Mouse (Mus musculus) bone marrow macrophage, adult 2 months (primary cell): ENCODE results near the gene Zfp369. TPM values are rescaled to one million over a fixed set of nuclear protein-coding genes. Genes with fewer than 3 reads are reported as not detected.
A peak's percentile ranks its signal among the peaks of the same experiment; 100 is the strongest.

Source experiments
- H3K27ac ChIP-seq: 2 replicates; pipeline ENCODE4 v1.5.1; 2012; ENCODE audit warnings: low read depth, low read length; ENCODE audit not compliant: insufficient read depth
- H3K4me1 ChIP-seq: 2 replicates; pipeline ENCODE4 v1.6.1; 2012; ENCODE audit warnings: low read length; ENCODE audit not compliant: control insufficient read depth, insufficient read depth
- H3K4me3 ChIP-seq: 2 replicates; pipeline ENCODE4 v1.5.1; 2012; ENCODE audit warnings: mild to moderate bottlenecking, low read length, moderate library complexity; ENCODE audit not compliant: insufficient read depth
- CTCF ChIP-seq: IDR thresholded peaks from 2 replicates; pipeline ENCODE4 v1.5.1; 2012; ENCODE audit warnings: low read depth, mild to moderate bottlenecking, low read length, moderate library complexity
- POLR2A ChIP-seq: IDR thresholded peaks from 2 replicates; pipeline ENCODE4 v1.6.1; 2012; ENCODE audit warnings: mild to moderate bottlenecking, low read depth, low read length, borderline replicate concordance
- polyA plus RNA-seq: library from polyadenylated mRNA; stranded (reverse); fragments of >200 nt; gene quantifications from 2 replicates; pipeline ENCODE4 v1.2.4, GENCODE M21; 2012; ENCODE audit not compliant: missing spikeins, insufficient read depth, insufficient read length

Zfp369 gene
- polyA plus RNA-seq, result 21.1 and 22.2 TPM in 2 replicates

DNA sequence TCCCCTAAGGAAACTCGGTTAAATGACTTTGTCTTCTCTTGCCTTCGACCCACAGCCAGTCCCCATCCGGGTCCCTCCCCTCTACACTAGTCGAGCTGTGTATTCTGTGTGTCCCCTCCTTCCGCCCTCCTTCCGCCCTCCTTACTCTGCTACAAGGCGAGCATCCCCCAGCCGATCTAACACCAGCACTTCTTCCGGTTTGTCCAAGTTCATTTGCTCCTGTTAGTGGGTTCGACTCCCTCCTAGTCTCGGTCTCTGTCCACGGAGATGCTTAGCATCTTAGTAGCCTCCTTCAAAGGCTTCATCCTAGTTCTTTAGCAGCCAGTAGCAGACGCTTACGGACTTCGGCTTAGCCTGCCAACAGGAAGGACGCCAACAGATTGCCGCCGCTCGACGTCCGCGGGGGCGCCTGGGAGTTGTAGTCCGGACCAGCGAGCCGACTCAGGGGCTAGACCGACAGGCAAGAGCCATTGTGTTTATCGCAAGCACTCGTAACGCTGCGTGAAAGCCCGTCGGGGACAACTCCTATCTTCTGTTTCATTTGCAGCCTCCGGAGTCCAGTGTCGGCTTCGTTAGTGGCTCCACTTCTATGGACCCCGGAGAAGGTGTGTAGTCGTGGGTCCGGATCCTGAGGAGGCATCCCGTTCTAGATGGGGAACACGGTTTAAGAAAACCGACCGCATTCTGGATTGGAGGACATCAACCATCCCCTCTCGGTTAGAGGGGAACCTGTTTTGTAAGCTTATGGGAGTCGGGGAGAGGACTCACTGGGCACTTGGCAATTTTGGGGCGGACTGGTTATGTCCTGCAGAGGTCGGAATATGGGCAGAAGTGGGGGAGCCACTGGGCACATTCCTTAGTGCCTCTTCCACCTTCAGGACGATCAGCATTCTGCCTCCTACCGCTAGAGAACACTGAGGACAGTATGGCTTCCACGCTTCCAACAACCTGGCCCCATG lies at the start of gene Zfp369:
Zfp369 (plus strand) TSS at position 432 of the 959 bp plus-strand sequence.
- Histone ChIP-seq H3K4me1 (peaks cover 10% of the 10 kb centered on the region), H3K4me3 (peak within 1 kb of the TSS; percentile 88), H3K27ac (peak within 1 kb of the TSS; percentile 83)
- TF ChIP-seq CTCF, result no peak
- TF ChIP-seq POLR2A, result no peak

DNA sequence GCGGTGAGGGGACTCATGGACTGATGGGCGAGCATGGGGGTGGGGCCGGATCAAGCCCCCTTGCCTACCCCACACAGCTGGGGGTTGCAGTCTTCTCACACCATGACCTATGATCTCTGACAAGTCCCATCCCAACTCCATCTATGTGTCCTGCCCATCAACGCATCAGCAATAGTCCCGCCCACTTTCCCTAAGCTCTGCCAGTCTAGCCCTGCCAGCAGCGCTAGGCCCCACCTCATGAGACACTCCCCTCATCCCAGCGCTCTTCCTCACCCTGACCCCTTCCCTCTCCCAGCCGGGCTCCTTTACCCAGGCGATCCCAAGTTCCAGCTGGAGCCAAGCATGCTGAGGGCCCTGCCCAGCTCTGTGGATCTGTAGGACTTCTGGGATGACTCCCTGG lies 41.4 kb upstream of the Zfp369 start:
- no peak for TF ChIP-seq CTCF
- Histone ChIP-seq H3K4me3 (no peak overlapping the region), H3K4me1 (no peaks in the 10 kb centered on the region; the same call in 1 of the 2 replicates), H3K27ac (no peak overlapping the region)

DNA sequence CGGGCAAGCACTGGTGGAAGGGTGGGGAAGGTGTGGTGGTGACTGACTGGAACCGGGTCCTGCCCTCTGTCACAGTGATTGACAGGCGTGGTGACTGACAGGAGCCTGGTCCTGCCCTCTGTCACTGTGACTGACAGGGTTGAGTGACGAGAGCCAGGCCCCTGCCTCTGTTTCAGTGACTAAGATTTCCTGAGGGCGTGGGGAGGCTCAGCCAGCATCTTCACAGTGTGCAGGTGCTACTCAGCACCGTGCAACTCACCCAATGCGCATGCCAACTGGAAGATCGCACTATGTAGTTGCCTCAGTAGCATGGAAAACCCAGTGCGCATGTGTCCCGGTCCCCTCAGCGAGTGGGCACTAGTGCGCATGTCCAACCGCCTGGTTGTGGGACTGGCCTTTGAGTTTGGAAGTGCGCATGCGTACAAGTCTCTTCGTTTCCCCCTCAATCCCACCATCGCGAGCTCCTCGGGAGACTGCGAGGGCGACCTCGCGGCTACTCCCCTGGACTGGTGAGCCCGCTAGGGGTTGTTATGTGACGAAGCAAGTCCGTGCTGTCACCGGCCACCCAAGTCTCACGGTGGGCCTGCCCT lies 38.0 kb upstream of the Zfp369 start:
- no peaks in the 10 kb centered on the region; the same call in 1 of the 2 replicates for H3K4me1 ChIP-seq
- H3K27ac ChIP-seq, result peak overlapping the region; percentile 75
- H3K4me3 ChIP-seq, result peak overlapping the region; percentile 98
- TF ChIP-seq POLR2A (peak; percentile 17; the same call in 1 of the 2 replicates), CTCF (no peak)

DNA sequence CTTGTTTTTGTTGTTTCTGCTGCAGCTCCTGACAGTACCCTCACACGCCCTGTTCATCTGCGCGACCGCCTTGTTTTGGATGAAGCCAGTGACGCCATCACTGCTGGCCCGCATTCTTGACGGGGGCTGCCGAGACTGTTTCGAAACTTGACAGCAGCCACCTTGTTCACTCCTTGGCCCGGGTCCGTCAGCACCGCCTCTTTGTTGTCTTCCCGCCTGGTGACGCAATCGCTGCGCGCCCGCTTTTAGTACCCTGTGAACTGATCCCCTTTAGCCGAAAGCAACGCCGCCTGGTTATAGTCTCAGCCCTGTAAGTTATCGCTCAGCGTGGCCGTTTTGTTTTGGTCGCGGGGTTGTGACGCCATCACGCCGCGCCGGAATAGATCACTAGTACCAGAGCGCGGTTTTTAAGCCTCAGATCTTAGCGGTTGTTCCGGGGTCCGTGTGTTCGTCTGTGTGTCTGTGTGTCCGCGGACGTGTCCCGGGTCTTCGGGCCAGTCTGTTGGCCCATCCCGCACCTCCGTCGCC lies 37.5 kb upstream of the Zfp369 start:
- H3K4me3 ChIP-seq, result peak overlapping the region; percentile 98
- H3K27ac ChIP-seq, result peak overlapping the region; percentile 75
- no peaks in the 10 kb centered on the region; the same call in 1 of the 2 replicates for H3K4me1 ChIP-seq
- TF ChIP-seq POLR2A, result no peak
- TF ChIP-seq CTCF, result no peak

DNA sequence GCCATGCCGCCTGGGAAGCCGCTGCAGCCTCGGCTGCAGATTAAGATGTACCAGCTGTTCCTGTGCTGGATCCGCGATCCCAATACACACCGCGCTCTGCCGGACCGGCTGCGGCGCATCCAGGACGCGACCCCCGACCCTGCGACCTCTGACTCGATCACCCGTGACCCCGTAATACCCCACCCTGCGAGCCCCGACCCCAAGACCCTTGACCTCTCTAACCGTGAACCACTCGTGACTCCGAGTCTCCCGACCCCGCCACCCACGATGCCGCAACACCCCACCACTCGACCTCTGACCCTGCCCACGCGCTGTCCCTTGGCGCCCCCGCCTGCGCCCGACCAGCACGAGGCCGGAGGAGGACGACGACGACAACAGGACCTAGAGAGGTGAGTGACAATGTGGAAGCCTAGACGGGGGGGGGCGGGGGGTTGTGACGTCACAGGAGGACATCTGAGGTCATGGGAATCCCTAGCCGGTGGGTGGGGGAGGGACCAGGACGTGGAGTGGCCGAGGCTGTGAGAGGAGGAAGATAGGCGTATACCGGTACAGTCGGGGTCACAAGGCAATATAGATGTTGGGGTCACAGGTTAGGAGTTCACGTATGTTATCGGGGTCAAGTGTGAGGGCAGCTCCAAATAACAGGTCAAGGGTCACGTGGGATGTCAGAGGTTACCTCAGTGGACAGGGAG lies 36.8 kb upstream of the Zfp369 start:
- H3K4me1 ChIP-seq, result no peaks in the 10 kb centered on the region; the same call in 1 of the 2 replicates
- H3K4me3 ChIP-seq, result peak overlapping the region; percentile 98
- peak overlapping the region; percentile 75 for H3K27ac ChIP-seq
- no peak for TF ChIP-seq CTCF
- TF ChIP-seq POLR2A, result no peak

DNA sequence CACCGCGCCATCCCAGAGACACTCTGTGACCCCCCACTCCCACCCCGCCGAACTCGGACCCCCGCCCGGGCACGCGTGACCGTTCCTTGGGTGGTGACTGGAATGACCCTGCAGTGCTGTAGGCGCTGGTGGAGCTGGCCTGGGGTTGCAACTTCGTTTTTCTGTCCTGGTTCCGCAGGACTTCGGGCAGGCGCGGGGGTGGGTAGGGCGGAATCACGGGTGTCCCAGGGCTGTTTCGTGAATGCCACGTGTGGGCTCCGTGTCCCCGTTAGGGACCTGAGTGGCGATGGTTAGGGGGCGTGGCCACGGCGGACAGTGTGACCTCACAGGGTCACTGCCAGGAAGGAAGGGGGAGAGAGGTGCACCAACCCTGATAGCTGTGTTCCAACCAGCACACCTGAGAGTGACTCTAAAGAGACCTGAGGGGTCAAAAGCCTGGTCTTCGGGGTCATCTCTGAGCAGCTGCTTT lies 36.3 kb upstream of the Zfp369 start:
- no peak overlapping the region for H3K27ac ChIP-seq
- no peak for TF ChIP-seq CTCF
- no peak for TF ChIP-seq POLR2A

DNA sequence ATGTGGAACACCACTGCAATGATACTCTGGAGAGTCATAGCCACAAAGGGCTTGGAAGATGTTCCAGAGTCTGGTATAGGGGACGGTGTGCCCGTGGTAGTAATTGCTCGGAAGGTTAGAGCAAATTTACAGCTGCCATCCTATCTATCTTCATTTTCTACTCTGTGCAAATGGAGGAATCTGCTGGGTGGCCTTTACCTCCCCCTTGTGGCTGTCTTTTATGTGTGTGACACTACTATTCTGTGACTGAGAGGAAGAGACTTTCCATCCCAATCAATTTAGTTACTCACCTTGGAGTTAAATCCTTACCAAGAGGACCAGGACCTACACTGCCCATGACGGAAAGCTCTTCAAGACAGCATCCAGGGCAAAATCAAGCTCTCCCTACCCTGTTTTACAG lies 35.3 kb upstream of the Zfp369 start:
- TF ChIP-seq CTCF (no peak), POLR2A (no peak)
- Histone ChIP-seq H3K4me1 (no peaks in the 10 kb centered on the region; the same call in 1 of the 2 replicates), H3K4me3 (no peak overlapping the region), H3K27ac (no peak overlapping the region)

More for the DNA sequence above, 36.3 kb upstream of the Zfp369 start:
- Histone ChIP-seq H3K4me1 (no peaks in the 10 kb centered on the region; the same call in 1 of the 2 replicates), H3K4me3 (peak overlapping the region; percentile 98)

DNA sequence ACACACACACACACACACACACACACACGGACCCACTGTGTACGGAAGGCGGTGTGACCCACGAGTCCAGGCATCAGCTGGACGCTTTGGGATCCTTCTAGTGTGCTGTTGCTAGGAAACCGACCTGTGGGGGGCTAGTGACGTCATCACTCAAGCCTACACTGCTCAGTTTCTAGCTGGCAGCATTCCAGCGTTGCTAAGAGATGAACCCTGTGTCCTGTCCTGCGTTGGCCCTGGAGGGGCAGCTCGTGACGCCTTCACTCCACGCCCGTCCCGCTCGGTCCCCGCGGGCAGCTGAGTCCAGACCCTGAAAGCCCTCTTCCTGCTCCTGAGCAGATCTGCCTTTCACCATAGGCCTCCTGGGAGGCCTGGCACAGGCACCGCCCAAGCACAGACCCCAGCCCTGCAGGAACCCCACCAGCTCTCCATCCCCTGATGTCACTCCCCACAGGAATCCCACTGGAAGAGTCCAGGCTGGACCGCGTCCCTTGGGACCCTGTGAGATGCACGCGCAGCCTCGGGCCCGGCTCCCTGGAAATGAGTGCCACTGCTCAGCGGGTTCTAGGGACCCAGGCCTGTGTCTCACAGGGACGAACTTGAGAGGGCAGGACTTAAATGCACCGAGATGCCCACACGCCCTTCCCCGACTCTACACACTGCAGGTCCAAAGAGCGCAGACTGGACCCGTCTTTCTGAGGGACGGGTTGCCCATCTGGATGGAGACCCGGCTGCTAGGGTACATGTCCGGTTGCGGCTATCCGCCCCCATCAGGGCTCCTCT lies 20.2 kb upstream of the Zfp369 start:
- no peak overlapping the region for H3K4me3 ChIP-seq
- TF ChIP-seq POLR2A, result no peak
- no peak for TF ChIP-seq CTCF
- H3K4me1 ChIP-seq, result no peaks in the 10 kb centered on the region
- H3K27ac ChIP-seq, result no peak overlapping the region
